Mouse (Mus musculus) liver, embryonic 14.5 days (tissue): ENCODE measurements around the gene Bcl7c. TPM values are rescaled to one million over a fixed set of nuclear protein-coding genes. Genes with fewer than 3 reads are reported as not detected.
"Not testable (repeated sequence)": the region's sequence is repeated elsewhere in the genome, so short reads cannot be mapped to it uniquely, and the experiment has no call there.

Experiments
- ATAC-seq: fragments of 200-750 bp; cut with Nextera tagmentation; 2 replicates; pipeline ENCODE4 v1.8.0; 2017; ENCODE audit warnings: moderate number of reproducible peaks, mild to moderate bottlenecking, moderate library complexity; ENCODE audit not compliant: insufficient read depth
- DNase-seq, 3 experiments: peaks; one replicate each; pipeline ENCODE4 v3.0.0-alpha.2; 2012 to 2013; ENCODE audit warnings: low read depth in 3 of 3, low spot score in 3 of 3
- H3K27ac ChIP-seq: fragments of 300-500 bp; sonication (generic); 2 replicates; pipeline ENCODE4 v1.5.1; 2014; ENCODE audit warnings: moderate library complexity, mild to moderate bottlenecking, control low read depth, inconsistent platforms
- H3K27me3 ChIP-seq: fragments of 300-500 bp; sonication (generic); 2 replicates; pipeline ENCODE4 v1.6.1; 2014; ENCODE audit warnings: mild to moderate bottlenecking, low read length, moderate library complexity; ENCODE audit not compliant: control insufficient read depth, insufficient read depth
- H3K36me3 ChIP-seq: fragments of 300-500 bp; sonication (generic); replicated peaks from 2 replicates; pipeline ENCODE4 v1.6.1; 2014; ENCODE audit warnings: low read depth; ENCODE audit not compliant: control insufficient read depth, insufficient read depth
- H3K4me1 ChIP-seq, 2 experiments: fragments of 200-500 bp in 1 of 2; fragments of 300-500 bp in 1 of 2; sonication (generic) in 1 of 2; replicated peaks; 2 replicates each; pipeline ENCODE4 v1.6.1; 2012 to 2014; ENCODE audit warnings: antibody characterized with exemption in 1 of 2, inconsistent platforms in 1 of 2, low read length in 1 of 2; ENCODE audit not compliant: control insufficient read depth in 2 of 2, insufficient read depth in 2 of 2
- H3K4me2 ChIP-seq: fragments of 300-500 bp; sonication (generic); 2 replicates; pipeline ENCODE4 v1.6.1; 2014; ENCODE audit warnings: low read depth, mild to moderate bottlenecking, control low read depth, moderate library complexity
- H3K4me3 ChIP-seq, 2 experiments: fragments of 200-500 bp in 1 of 2; fragments of 300-500 bp in 1 of 2; sonication (generic) in 1 of 2; 2 replicates each; pipeline ENCODE4 v1.5.1; 2012 to 2014; ENCODE audit warnings: low read depth in 2 of 2, low read length in 2 of 2, mild to moderate bottlenecking in 2 of 2, control low read depth in 1 of 2, inconsistent platforms in 1 of 2, moderate library complexity in 1 of 2; ENCODE audit not compliant: insufficient read depth in 1 of 2
- H3K9ac ChIP-seq: fragments of 300-500 bp; sonication (generic); replicated peaks from 2 replicates; pipeline ENCODE4 v1.6.1; 2014; ENCODE audit warnings: mild to moderate bottlenecking, control low read depth, moderate library complexity
- H3K9me3 ChIP-seq: fragments of 300-500 bp; sonication (generic); 2 replicates; pipeline ENCODE4 v1.6.1; 2016; ENCODE audit warnings: low read length, mixed read lengths; ENCODE audit not compliant: control insufficient read depth
- CTCF ChIP-seq: IDR thresholded peaks from 2 replicates; pipeline ENCODE4 v1.5.1; 2016; ENCODE audit warnings: antibody characterized with exemption, low read depth, control low read depth
- EP300 ChIP-seq: IDR thresholded peaks from 2 replicates; pipeline ENCODE4 v1.6.1; 2016; ENCODE audit warnings: antibody characterized with exemption, low read depth
- whole genome bisulfite sequencing: fragments of 180-500 bp; shearing (Covaris S2); extraction: QIAGEN DNeasy Blood & Tissue Kit; methylation state at CpG from one replicate; pipeline ENCODE4 v1.1.7; 2014; ENCODE audit not compliant: insufficient replicate concordance; 5-methylcytosine and 5-hydroxymethylcytosine counted together
- polyA plus RNA-seq, 2 experiments: library from polyadenylated mRNA; depleted of rRNA in 1 of 2; stranded (reverse) in 1 of 2; unstranded in 1 of 2; fragments of >200 nt; fragmentation: Nextera tagmentation in 1 of 2; extraction: Ambion mirVana in 1 of 2; gene quantifications; 2 replicates each; pipeline versions ENCODE4 v1.2.1 to v1.2.3; 2012 to 2014

Bcl7c gene
- polyA plus RNA-seq, 2 experiments, result 12.5 to 21.7 TPM

GRCm38 (mm10) chr7:127648516-127649201 is 60.1 kb downstream of the Bcl7c start:
- DNase-seq, result no peak
- no peaks in the 10 kb centered on the region for H3K36me3 ChIP-seq
- no peak overlapping the region for H3K9ac ChIP-seq
- no peak overlapping the region for H3K27ac ChIP-seq
- no peaks in the 10 kb centered on the region for H3K27me3 ChIP-seq
- no peak overlapping the region for H3K4me3 ChIP-seq
- TF ChIP-seq EP300, result no peak
- no peak for TF ChIP-seq CTCF
- H3K9me3 ChIP-seq, result no peaks in the 10 kb centered on the region
- 47% methylated on average over 4 of the region's 4 CpGs for WGBS
- H3K4me1 ChIP-seq, result no peaks in the 10 kb centered on the region
- ATAC-seq, result no peak
- H3K4me2 ChIP-seq, result no peak overlapping the region

GRCm38 (mm10) chr7:127647576-127647975 is 61.2 kb downstream of the Bcl7c start:
- H3K9ac ChIP-seq, H3K27me3 ChIP-seq, H3K4me2 ChIP-seq, DNase-seq, H3K36me3 ChIP-seq, H3K4me3 ChIP-seq, H3K27ac ChIP-seq, ATAC-seq, H3K4me1 ChIP-seq, H3K9me3 ChIP-seq: not testable (repeated sequence)
- WGBS, result 78% methylated on average over 7 of the region's 7 CpGs

DNA sequence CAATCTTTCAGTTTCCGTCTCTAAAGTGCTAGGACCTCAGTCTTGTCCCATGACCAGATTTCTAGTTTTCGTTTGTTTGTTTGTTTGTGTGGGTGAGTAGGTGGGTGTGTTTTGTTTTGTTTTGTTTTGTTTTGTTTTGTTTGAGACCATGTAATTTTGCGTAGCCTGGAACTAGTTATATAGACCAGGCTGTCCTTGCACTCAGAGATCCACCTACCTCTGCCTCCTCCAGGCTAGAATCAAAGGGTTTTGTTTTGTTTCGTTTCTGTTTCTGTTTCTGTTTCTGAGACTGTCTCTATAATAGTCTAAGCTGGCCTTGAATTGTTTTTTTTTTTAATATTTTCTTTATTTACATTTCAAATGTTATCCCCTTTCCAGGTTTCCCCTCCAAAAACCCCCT is 62.4 kb downstream of the Bcl7c start:
- no peaks in the 10 kb centered on the region for H3K9me3 ChIP-seq
- no peaks in the 10 kb centered on the region for H3K4me1 ChIP-seq
- no peak for DNase-seq
- no peak overlapping the region for H3K27ac ChIP-seq
- ATAC-seq, result no peak
- H3K4me3 ChIP-seq, result no peak overlapping the region
- H3K36me3 ChIP-seq, result no peaks in the 10 kb centered on the region
- no peak overlapping the region for H3K9ac ChIP-seq
- 66% methylated on average over 4 of the region's 4 CpGs for WGBS
- TF ChIP-seq CTCF, result no peak
- no peak for TF ChIP-seq EP300
- H3K27me3 ChIP-seq, result no peaks in the 10 kb centered on the region
- no peak overlapping the region for H3K4me2 ChIP-seq

GRCm38 (mm10) chr7:127642254-127642653 is 66.5 kb downstream of the Bcl7c start:
- TF ChIP-seq EP300 (no peak), CTCF (no peak)
- no peak overlapping the region for H3K4me3 ChIP-seq
- no peak overlapping the region for H3K9ac ChIP-seq
- H3K9me3 ChIP-seq, result no peaks in the 10 kb centered on the region
- no peak for ATAC-seq
- H3K36me3 ChIP-seq, result no peaks in the 10 kb centered on the region
- H3K4me1 ChIP-seq, result no peaks in the 10 kb centered on the region
- H3K27me3 ChIP-seq, result peaks cover 11% of the 10 kb centered on the region
- no peak overlapping the region for H3K4me2 ChIP-seq
- WGBS, result 55% methylated on average over 4 of the region's 4 CpGs
- H3K27ac ChIP-seq, result no peak overlapping the region
- no peak for DNase-seq

DNA sequence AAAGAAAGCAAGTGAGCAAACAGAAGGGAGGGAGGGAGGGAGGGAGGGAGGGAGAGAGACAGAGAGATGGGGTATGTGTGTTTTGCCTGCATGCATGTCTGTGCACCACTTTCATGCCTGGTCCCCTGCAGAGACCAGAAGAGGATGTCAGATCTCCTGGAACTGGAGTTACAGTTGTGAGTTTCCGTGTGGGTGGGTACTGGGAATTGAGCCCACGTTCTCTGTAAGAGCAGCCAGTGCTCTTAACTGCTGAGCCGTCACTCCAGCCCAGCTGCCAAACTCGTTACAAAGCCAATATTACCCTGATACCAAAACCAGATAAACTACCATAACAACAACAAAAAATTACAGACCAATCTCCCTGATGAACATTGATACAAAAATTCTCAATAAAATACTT is 67.5 kb downstream of the Bcl7c start:
- Histone ChIP-seq H3K27ac (no peak overlapping the region), H3K4me1 (no peaks in the 10 kb centered on the region), H3K9ac (no peak overlapping the region), H3K36me3 (no peaks in the 10 kb centered on the region), H3K4me2 (no peak overlapping the region), H3K4me3 (no peak overlapping the region), H3K27me3 (peaks cover 20% of the 10 kb centered on the region), H3K9me3 (no peaks in the 10 kb centered on the region)
- ATAC-seq, result no peak
- 29% methylated on average over 4 of the region's 4 CpGs for WGBS
- no peak for TF ChIP-seq CTCF
- DNase-seq, result no peak
